Mouse (Mus musculus): ENCODE data around the gene 0610037L13Rik. TPM values are rescaled to one million over a fixed set of nuclear protein-coding genes. Genes with fewer than 3 reads are reported as not detected.

Gene 0610037L13Rik
- polyA plus RNA-seq, 1 experiment from 2014 or later, result 108 TPM

GRCm38 (mm10) chr4:107942741-107943140, 53.1 kb downstream of the 0610037L13Rik start:
- no peak overlapping the region for H3K27ac ChIP-seq (ENCODE audit: low read depth, low read length)
- ATAC-seq (replicated peaks; ENCODE audit: low FRiP score) (no peak), DNase-seq (ENCODE audit: low spot score) (no peak)
- H3K9me3 ChIP-seq (ENCODE audit: control insufficient read depth, low read length), result no peaks in the 10 kb centered on the region
- H3K36me3 ChIP-seq (ENCODE audit: control insufficient read depth, insufficient read depth, low read length), result no peaks in the 10 kb centered on the region
- no peaks in the 10 kb centered on the region for H3K27me3 ChIP-seq (ENCODE audit: control insufficient read depth, insufficient read depth, low read length)
- WGBS, result 87% methylated on average over 7 of the region's 7 CpGs
- H3K9ac ChIP-seq (ENCODE audit: low read length), result no peak overlapping the region
- no peak overlapping the region for H3K4me2 ChIP-seq (ENCODE audit: low read depth, low read length, severe bottlenecking)
- H3K4me1 ChIP-seq (replicated peaks; ENCODE audit: control insufficient read depth, insufficient read depth, low read length), result no peaks in the 10 kb centered on the region
- no peak overlapping the region for H3K4me3 ChIP-seq (ENCODE audit: low read depth, low read length)

- no peak overlapping the region for H3K27ac ChIP-seq (ENCODE audit: low read depth, low read length)
- no peaks in the 10 kb centered on the region for H3K27me3 ChIP-seq (ENCODE audit: control insufficient read depth, insufficient read depth, low read length)
- no peak for ATAC-seq (replicated peaks; ENCODE audit: low FRiP score)
- H3K4me2 ChIP-seq (ENCODE audit: low read depth, low read length, severe bottlenecking), result no peak overlapping the region
- no peak for DNase-seq (ENCODE audit: low spot score)
- H3K36me3 ChIP-seq (ENCODE audit: control insufficient read depth, insufficient read depth, low read length), result no peaks in the 10 kb centered on the region
- H3K4me1 ChIP-seq (replicated peaks; ENCODE audit: control insufficient read depth, insufficient read depth, low read length), result no peaks in the 10 kb centered on the region
- no peaks in the 10 kb centered on the region for H3K9me3 ChIP-seq (ENCODE audit: control insufficient read depth, low read length)
- 87% methylated on average over 2 of the region's 2 CpGs for WGBS
- no peak overlapping the region for H3K9ac ChIP-seq (ENCODE audit: low read length)
- no peak overlapping the region for H3K4me3 ChIP-seq (ENCODE audit: low read depth, low read length)
These were observed 54.5 kb downstream of the 0610037L13Rik start for GRCm38 (mm10) chr4:107944141-107944540.

Other genes with a start within 250 kb of the 0610037L13Rik start
- 6.0 and 7.4 TPM in 2 replicates for gene Dmrtb1, start 205.6 kb upstream of the 0610037L13Rik start, polyA plus RNA-seq (2014; fragmentation: Nextera tagmentation; extraction: Ambion mirVana)
- 33.9 and 36.6 TPM in 2 replicates for gene Lrp8, start 87.6 kb upstream of the 0610037L13Rik start, polyA plus RNA-seq (2014; fragmentation: Nextera tagmentation; extraction: Ambion mirVana)
- 214 and 246 TPM in 2 replicates for gene Magoh, start 10.1 kb upstream of the 0610037L13Rik start, polyA plus RNA-seq (2014; fragmentation: Nextera tagmentation; extraction: Ambion mirVana)
- gene Cpt2, start 33.8 kb downstream of the 0610037L13Rik start, polyA plus RNA-seq (2014; fragmentation: Nextera tagmentation; extraction: Ambion mirVana), result 30.9 and 31.6 TPM in 2 replicates
- gene Slc1a7, start 78.5 kb downstream of the 0610037L13Rik start, polyA plus RNA-seq (2014; fragmentation: Nextera tagmentation; extraction: Ambion mirVana), result not detected in 2 replicates
- gene Podn, start 206.6 kb downstream of the 0610037L13Rik start, polyA plus RNA-seq (2014; fragmentation: Nextera tagmentation; extraction: Ambion mirVana), result 0.33 and 0.39 TPM in 2 replicates

Data from forebrain, embryonic 11.5 days (tissue).